Mouse (Mus musculus) R1 (cell line): ENCODE measurements at regions not wholly inside any gene's neighbourhood (a gene's known extent, or its start where the extent isn't known, plus 50 kb on each side); places are given as distances from the start of the nearest gene placed in this dataset.

Source experiments
- DNase-seq: peaks from one replicate; pipeline ENCODE4 v3.0.0-alpha.2; 2018; ENCODE audit warnings: low read depth, low spot score

DNA sequence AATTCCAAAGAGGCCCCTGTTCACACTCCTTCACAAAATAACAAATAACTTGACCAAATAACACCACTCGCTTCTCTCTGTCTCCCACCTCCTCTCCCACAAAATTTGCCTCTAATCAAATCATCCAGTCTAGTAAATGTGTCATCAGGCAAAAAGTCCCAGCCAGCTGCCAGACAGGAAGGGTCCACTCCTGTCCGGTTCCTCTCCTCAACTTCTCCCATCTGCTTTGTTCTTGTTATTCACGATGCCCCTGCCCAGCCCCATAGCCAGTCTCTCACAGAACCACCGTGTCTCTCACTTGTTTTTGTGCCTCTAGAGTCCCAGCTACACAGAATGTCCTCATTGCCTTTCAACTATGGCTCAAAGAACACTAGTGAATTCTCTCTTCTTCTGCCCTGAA lies 53.8 kb downstream of the Ch25h start:
- no peak for DNase-seq

DNA sequence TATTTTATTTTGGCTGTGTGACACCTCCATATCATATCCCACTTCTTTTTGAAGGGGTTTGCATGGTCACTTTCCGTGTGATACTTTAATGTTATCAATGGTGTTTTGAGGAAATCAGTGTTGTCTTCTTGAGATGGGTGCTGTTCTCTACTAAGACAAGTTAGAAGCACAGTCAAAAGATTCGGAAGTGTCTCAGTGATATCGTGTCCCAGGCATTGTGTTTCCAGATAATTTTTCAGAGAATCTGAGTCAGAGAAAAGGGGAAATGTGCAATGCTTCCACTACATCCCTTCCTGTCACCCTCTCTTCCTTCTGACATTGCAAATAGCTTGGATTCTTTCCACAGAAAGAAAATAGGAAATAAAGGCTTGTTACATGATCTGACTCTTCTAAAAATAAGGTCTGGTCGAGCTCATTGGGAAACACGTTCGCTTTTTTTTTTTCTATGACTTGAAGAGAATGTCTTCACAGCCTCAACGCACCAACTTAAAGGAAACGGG lies 54.6 kb downstream of the Ch25h start:
- DNase-seq: no peak

DNA sequence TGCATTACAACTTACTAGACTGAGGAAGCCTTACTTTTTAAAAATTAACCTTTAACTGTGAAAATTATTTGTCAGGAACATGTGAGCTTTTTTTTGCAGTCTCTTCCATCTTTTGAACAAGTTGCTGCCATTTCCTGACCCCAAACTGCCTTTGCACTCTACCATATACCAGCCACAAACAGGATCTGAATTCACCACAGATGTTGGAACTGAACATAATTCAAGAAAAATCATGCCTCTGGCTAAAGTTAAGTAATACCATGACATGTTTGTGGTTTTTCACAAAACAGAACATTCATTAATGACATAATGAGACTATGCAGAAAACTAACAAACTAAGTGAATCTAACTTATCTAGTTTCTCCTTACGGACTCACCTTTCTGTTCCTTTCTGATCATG lies 67.8 kb downstream of the Ch25h start:
- no peak for DNase-seq

DNA sequence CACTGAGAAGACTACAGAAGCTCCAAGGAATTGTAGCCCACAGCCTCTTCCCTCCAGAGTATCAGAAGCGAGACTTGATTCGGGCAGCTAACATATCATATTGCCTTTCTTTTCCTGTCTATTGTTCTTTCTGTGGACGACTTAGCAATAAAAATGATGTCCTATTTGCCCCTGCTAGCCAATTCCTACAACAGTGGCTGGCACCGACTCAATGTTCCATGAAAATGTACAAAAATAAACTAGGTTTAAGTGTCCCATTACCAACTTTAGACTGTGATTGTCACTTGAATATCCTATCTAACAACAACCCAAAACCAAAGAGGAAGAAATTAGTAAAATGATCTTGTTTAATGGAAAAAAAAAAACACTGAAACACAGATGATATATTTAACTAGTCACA lies 68.3 kb downstream of the Ch25h start:
- DNase-seq: no peak

DNA sequence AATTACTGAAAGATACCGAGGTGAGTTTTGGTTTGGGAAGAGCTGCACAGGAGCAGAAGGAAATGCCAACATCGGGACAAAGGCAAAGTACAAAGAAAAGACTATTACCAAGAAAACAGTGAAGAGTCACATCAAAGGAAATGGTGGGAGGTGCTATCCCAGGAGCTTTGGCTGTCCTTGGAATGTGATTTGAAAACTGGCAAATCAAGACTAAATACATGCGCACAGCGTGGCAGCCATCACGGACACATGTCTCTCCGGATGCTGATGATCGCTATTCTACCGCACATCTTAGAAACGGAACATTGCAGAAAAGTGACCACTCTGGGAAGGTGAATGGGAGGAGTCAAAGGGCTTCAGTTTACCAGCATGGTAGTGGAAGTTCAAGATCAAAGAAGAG lies 78.7 kb downstream of the Ch25h start:
- peak; percentile 50 for DNase-seq

DNA sequence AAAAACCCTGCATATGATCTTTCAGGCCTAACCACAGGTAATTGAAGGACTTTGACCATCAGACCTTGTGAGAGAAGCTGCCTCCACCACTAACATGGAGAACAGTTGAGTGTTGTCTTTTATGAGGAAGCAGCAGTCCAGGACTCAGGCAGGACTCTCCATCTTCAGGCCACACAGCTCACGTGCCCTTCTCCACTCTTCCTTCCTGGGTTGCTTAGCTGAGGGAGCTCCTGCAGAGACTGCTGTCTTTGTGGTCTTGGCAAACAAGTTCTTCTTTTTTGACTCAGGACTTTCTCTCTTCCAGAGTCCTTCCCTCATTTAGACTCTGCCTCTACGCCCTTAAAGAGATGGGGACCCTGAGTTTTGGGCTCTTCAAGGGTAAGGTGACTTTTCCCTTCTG lies 85.0 kb downstream of the Ch25h start:
- no peak for DNase-seq

DNA sequence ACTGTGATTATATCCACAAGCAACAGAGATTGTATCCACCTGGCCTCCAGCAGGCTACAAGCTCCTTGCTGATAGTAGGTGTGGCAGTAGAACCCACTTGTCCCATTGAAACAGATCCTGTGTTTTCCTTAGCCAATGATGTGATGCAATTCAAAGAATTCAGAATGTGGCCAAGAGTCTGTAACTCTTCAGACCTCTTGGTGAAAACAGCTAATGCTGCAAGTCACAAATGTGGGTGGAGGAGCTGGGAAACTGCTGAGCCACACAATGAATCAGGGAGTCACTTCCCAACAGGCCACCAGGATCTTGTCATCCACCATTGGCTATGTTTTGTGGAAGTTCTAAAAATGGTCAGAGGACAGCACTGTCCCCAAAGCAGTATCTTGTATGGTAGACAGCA lies 92.1 kb downstream of the Fas start:
- no peak for DNase-seq
